Mouse (Mus musculus) midbrain, embryonic 12.5 days (tissue): ENCODE results near the gene Tnip2. TPM values are rescaled to one million over a fixed set of nuclear protein-coding genes. Genes with fewer than 3 reads are reported as not detected.

Experiments
- ATAC-seq: fragments of 200-750 bp; cut with Nextera tagmentation; 2 replicates; pipeline ENCODE4 v1.8.0; 2017; ENCODE audit warnings: low read depth, moderate TSS enrichment, moderate library complexity; ENCODE audit not compliant: low FRiP score
- H3K27ac ChIP-seq: fragments of 300-500 bp; sonication (generic); replicated peaks from 2 replicates; pipeline ENCODE4 v1.5.1; 2016; ENCODE audit warnings: mild to moderate bottlenecking
- H3K27me3 ChIP-seq: fragments of 300-500 bp; sonication (generic); 2 replicates; pipeline ENCODE4 v1.6.1; 2016; ENCODE audit warnings: mild to moderate bottlenecking
- H3K36me3 ChIP-seq: fragments of 300-500 bp; sonication (generic); 2 replicates; pipeline ENCODE4 v1.6.1; 2016
- H3K4me1 ChIP-seq: fragments of 300-500 bp; sonication (generic); 2 replicates; pipeline ENCODE4 v1.6.1; 2016
- H3K4me2 ChIP-seq: fragments of 300-500 bp; sonication (generic); replicated peaks from 2 replicates; pipeline ENCODE4 v1.6.1; 2016; ENCODE audit warnings: mild to moderate bottlenecking, moderate library complexity
- H3K4me3 ChIP-seq: fragments of 300-500 bp; sonication (generic); 2 replicates; pipeline ENCODE4 v1.5.1; 2016; ENCODE audit warnings: mild to moderate bottlenecking
- H3K9ac ChIP-seq: fragments of 300-500 bp; sonication (generic); replicated peaks from 2 replicates; pipeline ENCODE4 v1.6.1; 2016; ENCODE audit warnings: mild to moderate bottlenecking, moderate library complexity
- H3K9me3 ChIP-seq: fragments of 300-500 bp; sonication (generic); 2 replicates; pipeline ENCODE4 v1.6.1; 2016; ENCODE audit warnings: mild to moderate bottlenecking
- WGBS: fragments of 180-500 bp; shearing (Covaris S2); methylation state at CpG from one replicate; pipeline ENCODE4 v1.1.7; 2016; 5-methylcytosine and 5-hydroxymethylcytosine counted together
- polyA plus RNA-seq: library from polyadenylated mRNA; unstranded; fragments of >200 nt; fragmentation: Nextera tagmentation; extraction: Ambion mirVana; gene quantifications from 2 replicates; pipeline ENCODE4 v1.2.1, GENCODE M21; 2016

Gene Tnip2
- polyA plus RNA-seq, 1 experiment from 2014 or later = 11.2 TPM

- H3K36me3 ChIP-seq = no peaks in the 10 kb centered on the region
- H3K4me1 ChIP-seq = no peaks in the 10 kb centered on the region
- ATAC-seq = no peak
- peaks cover 2% of the 10 kb centered on the region; the same call in 1 of the 2 replicates for H3K27me3 ChIP-seq
- no peak overlapping the region for H3K4me3 ChIP-seq
- H3K27ac ChIP-seq = no peak overlapping the region
- no peak overlapping the region for H3K4me2 ChIP-seq
- no peak overlapping the region for H3K9ac ChIP-seq
- H3K9me3 ChIP-seq = no peaks in the 10 kb centered on the region
- 74% methylated on average over 11 of the region's 11 CpGs for WGBS
Observed at GRCm38 (mm10) chr5:34520458-34521209, 6.8 kb upstream of the Tnip2 start.

- Histone ChIP-seq H3K9ac (no peak overlapping the region), H3K4me2 (no peak overlapping the region), H3K27me3 (peaks cover 8% of the 10 kb centered on the region; the same call in 1 of the 2 replicates), H3K4me1 (no peaks in the 10 kb centered on the region), H3K36me3 (no peaks in the 10 kb centered on the region), H3K9me3 (no peaks in the 10 kb centered on the region), H3K27ac (no peak overlapping the region), H3K4me3 (no peak overlapping the region)
- no peak for ATAC-seq
- 82% methylated on average over 9 of the region's 9 CpGs for WGBS
Observed at GRCm38 (mm10) chr5:34519389-34519910, 5.7 kb upstream of the Tnip2 start.

- no peak overlapping the region for H3K4me2 ChIP-seq
- no peak overlapping the region for H3K4me3 ChIP-seq
- H3K9ac ChIP-seq = no peak overlapping the region
- ATAC-seq = no peak
- no peak overlapping the region for H3K27ac ChIP-seq
- H3K9me3 ChIP-seq = no peaks in the 10 kb centered on the region
- peaks cover 7% of the 10 kb centered on the region; the same call in 1 of the 2 replicates for H3K4me1 ChIP-seq
- peaks cover 17% of the 10 kb centered on the region for H3K27me3 ChIP-seq
- 20% methylated on average over 3 of the region's 3 CpGs for WGBS
- H3K36me3 ChIP-seq = no peaks in the 10 kb centered on the region
Observed at GRCm38 (mm10) chr5:34517913-34518312, 4.1 kb upstream of the Tnip2 start.

GRCm38 (mm10) chr5:34515096-34515495 is 1.3 kb upstream of the Tnip2 start:
- H3K36me3 ChIP-seq = no peaks in the 10 kb centered on the region
- H3K4me2 ChIP-seq = no peak overlapping the region
- no peak overlapping the region for H3K4me3 ChIP-seq
- H3K9me3 ChIP-seq = no peaks in the 10 kb centered on the region
- H3K9ac ChIP-seq = no peak overlapping the region
- peaks cover 7% of the 10 kb centered on the region; the same call in 1 of the 2 replicates for H3K4me1 ChIP-seq
- no peak for ATAC-seq
- peaks cover 27% of the 10 kb centered on the region for H3K27me3 ChIP-seq
- no peak overlapping the region for H3K27ac ChIP-seq

- peak; percentile 61; the same call in 1 of the 2 replicates for ATAC-seq
- H3K4me2 ChIP-seq = peak overlapping the region; percentile 97
- peaks cover 27% of the 10 kb centered on the region for H3K27me3 ChIP-seq
- no peak overlapping the region for H3K27ac ChIP-seq
- H3K36me3 ChIP-seq = no peaks in the 10 kb centered on the region
- peaks cover 7% of the 10 kb centered on the region; the same call in 1 of the 2 replicates for H3K4me1 ChIP-seq
- H3K4me3 ChIP-seq = peak overlapping the region; percentile 66
- WGBS = 35% methylated on average over 7 of the region's 7 CpGs
- no peak overlapping the region for H3K9ac ChIP-seq
- H3K9me3 ChIP-seq = no peaks in the 10 kb centered on the region
Observed at GRCm38 (mm10) chr5:34514218-34514566, 401 bp upstream of the Tnip2 start.

GRCm38 (mm10) chr5:34512486-34512885 is 1.3 kb downstream of the Tnip2 start:
- Histone ChIP-seq H3K4me2 (no peak overlapping the region), H3K9me3 (no peaks in the 10 kb centered on the region), H3K9ac (no peak overlapping the region), H3K36me3 (no peaks in the 10 kb centered on the region), H3K4me1 (peaks cover 7% of the 10 kb centered on the region; the same call in 1 of the 2 replicates), H3K4me3 (no peak overlapping the region), H3K27ac (no peak overlapping the region), H3K27me3 (peaks cover 27% of the 10 kb centered on the region)
- WGBS = 89% methylated on average over 3 of the region's 3 CpGs
- ATAC-seq = no peak

- no peak overlapping the region for H3K9ac ChIP-seq
- no peaks in the 10 kb centered on the region for H3K4me1 ChIP-seq
- ATAC-seq = no peak
- H3K4me3 ChIP-seq = no peak overlapping the region
- no peaks in the 10 kb centered on the region for H3K36me3 ChIP-seq
- no peaks in the 10 kb centered on the region for H3K9me3 ChIP-seq
- WGBS = 86% methylated on average over 6 of the region's 6 CpGs
- no peaks in the 10 kb centered on the region for H3K27me3 ChIP-seq
- no peak overlapping the region for H3K4me2 ChIP-seq
- no peak overlapping the region for H3K27ac ChIP-seq
Observed at GRCm38 (mm10) chr5:34502821-34503220, 11.0 kb downstream of the Tnip2 start.

- H3K27me3 ChIP-seq = no peaks in the 10 kb centered on the region
- no peak overlapping the region for H3K4me3 ChIP-seq
- ATAC-seq = no peak
- no peaks in the 10 kb centered on the region for H3K36me3 ChIP-seq
- WGBS = 86% methylated on average over 1 of the region's 1 CpGs
- no peak overlapping the region for H3K27ac ChIP-seq
- no peak overlapping the region for H3K4me2 ChIP-seq
- no peaks in the 10 kb centered on the region for H3K9me3 ChIP-seq
- no peak overlapping the region for H3K9ac ChIP-seq
- H3K4me1 ChIP-seq = no peaks in the 10 kb centered on the region
Observed at GRCm38 (mm10) chr5:34502411-34502810, 11.4 kb downstream of the Tnip2 start.

- H3K27ac ChIP-seq = no peak overlapping the region
- 91% methylated on average over 3 of the region's 3 CpGs for WGBS
- H3K9ac ChIP-seq = no peak overlapping the region
- ATAC-seq = no peak
- no peaks in the 10 kb centered on the region for H3K4me1 ChIP-seq
- H3K9me3 ChIP-seq = no peaks in the 10 kb centered on the region
- H3K36me3 ChIP-seq = no peaks in the 10 kb centered on the region
- no peaks in the 10 kb centered on the region for H3K27me3 ChIP-seq
- no peak overlapping the region for H3K4me3 ChIP-seq
- H3K4me2 ChIP-seq = no peak overlapping the region
Observed at GRCm38 (mm10) chr5:34501588-34501987, 12.2 kb downstream of the Tnip2 start.

GRCm38 (mm10) chr5:34500886-34501285 is 12.9 kb downstream of the Tnip2 start:
- Histone ChIP-seq H3K27ac (no peak overlapping the region), H3K36me3 (no peaks in the 10 kb centered on the region), H3K4me1 (no peaks in the 10 kb centered on the region), H3K9ac (no peak overlapping the region), H3K9me3 (no peaks in the 10 kb centered on the region), H3K27me3 (no peaks in the 10 kb centered on the region), H3K4me3 (no peak overlapping the region), H3K4me2 (no peak overlapping the region)
- 83% methylated on average over 5 of the region's 5 CpGs for WGBS
- no peak for ATAC-seq

- no peaks in the 10 kb centered on the region for H3K27me3 ChIP-seq
- no peak overlapping the region for H3K27ac ChIP-seq
- H3K9ac ChIP-seq = no peak overlapping the region
- no peak for ATAC-seq
- 85% methylated on average over 6 of the region's 6 CpGs for WGBS
- H3K4me3 ChIP-seq = no peak overlapping the region
- H3K4me2 ChIP-seq = no peak overlapping the region
- no peaks in the 10 kb centered on the region for H3K36me3 ChIP-seq
- H3K9me3 ChIP-seq = no peaks in the 10 kb centered on the region
- H3K4me1 ChIP-seq = no peaks in the 10 kb centered on the region
Observed at GRCm38 (mm10) chr5:34496745-34497144, 17.0 kb downstream of the Tnip2 start.

GRCm38 (mm10) chr5:34489418-34489787 is 24.4 kb downstream of the Tnip2 start:
- Histone ChIP-seq H3K4me1 (no peaks in the 10 kb centered on the region), H3K27me3 (no peaks in the 10 kb centered on the region), H3K4me3 (no peak overlapping the region), H3K27ac (no peak overlapping the region), H3K9ac (no peak overlapping the region), H3K9me3 (no peaks in the 10 kb centered on the region), H3K4me2 (no peak overlapping the region), H3K36me3 (peaks cover 30% of the 10 kb centered on the region)
- WGBS = 94% methylated on average over 3 of the region's 3 CpGs
- no peak for ATAC-seq
